Mouse (Mus musculus): ENCODE results near the gene Cd300lg.

Gene Cd300lg

DNA sequence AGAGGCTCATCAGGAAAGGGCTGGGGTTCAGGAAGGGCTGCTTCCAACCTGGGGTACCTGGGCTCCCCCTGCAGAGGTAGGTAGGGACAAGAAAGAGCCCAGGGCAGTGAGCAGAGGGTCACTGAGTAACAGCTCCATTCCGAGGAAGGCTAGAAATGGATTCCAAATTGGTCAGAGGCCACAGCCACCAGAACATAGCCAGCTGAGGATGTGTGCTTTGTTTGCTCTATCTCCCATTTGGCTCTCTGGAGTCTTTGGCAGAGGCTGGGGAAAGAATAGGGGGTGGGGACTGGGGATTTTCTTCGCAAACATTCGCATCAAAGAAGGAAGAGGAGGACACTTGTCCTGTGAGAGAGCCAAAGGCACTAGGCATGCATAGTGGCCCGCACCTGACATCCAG, 10.6 kb downstream of the Cd300lg start:
- no peak for DNase-seq (ENCODE audit: low spot score)

DNA sequence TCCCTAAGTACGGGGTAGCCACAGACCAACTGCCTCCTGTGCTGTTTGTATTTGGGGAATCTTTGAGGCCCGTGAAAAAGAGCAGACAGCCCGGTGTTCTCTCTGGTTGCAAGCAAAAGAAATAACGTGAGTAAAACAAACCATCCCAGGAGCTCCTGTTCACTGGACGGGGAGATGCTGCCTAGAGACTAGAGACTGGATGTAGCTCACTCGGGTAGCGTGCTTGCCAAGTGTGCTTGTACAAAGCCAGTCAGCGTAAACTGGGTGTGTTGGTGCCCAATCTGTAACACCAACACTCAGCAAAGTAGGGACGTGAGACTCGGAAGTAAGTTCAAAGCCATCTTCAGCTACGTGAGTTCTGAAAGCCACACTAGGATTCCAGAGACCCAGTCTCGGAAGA, 11.4 kb downstream of the Cd300lg start:
- DNase-seq (ENCODE audit: low spot score) = no peak

DNA sequence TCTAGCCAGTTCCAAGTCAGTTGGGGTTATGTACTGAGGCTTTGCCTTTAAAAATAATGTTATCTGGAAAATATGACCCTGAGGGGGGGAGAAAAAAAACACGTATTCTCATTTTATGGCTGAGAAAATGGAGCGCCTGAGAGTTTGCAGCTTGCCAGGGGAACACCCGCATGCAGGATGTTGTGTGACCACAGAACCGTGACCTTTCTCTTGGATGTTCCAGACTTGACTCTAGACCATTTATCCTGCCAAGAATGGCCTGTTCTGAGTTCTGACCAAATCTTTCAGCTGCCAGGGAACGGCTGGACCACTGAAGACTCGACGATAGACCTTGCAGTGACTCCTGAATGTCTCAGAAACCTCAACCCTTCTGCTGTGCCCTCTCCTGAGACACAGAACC, 11.9 kb downstream of the Cd300lg start:
- DNase-seq (ENCODE audit: low spot score) = no peak

DNA sequence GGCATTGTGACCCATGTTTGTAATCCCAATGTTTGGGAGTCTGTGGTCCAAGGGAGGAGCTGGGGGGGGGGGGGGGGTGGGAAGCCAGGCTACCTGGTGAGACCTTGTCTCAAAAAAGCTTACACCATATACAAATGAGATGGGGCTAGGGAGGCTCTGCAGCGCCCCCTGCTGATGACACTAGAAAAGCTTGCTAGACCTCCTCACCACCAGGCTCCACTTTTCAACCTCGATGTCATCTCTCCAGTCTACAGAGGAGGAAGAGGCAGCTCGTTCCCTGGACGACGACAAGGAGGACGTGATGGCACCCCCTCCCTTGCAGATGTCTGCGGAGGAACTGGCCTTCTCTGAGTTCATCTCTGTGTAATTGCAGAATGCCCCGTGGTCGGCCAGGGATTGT, 12.5 kb downstream of the Cd300lg start:
- no peak for DNase-seq (ENCODE audit: low spot score)

DNA sequence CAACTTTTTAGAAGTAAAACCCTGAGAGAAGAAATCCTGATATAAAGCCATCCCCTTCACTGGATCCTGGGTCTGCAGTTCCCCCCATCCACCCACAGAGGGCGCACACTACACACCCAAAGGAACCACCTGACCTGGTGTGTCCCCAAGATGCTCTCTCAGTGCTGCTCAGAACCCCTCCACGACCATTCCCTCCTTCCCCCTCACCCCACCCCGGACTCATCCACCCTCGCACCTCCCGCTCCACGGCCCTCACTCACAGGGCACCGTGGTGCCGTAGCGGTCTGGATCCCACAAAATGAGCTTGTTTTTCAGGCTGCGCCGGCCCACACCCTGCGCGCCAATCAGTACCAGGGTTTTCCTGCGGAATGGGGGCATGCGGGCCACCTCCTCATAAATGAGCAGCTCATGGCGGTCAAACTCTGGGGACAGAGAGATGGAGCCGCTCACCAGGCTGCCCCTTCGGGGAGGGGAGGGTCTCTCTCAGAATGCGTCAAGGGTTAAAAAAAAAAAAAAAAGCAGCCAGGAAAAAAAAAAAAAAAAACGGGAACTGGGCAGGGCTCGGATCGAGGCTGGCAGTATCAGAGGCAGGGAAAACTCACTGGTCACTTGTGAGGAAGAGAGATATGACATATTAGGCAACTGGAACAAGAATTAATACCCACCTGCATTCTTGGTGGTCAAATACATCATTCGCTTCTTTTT, 20.1 kb downstream of the Cd300lg start:
- no peak for DNase-seq (ENCODE audit: low spot score)

DNA sequence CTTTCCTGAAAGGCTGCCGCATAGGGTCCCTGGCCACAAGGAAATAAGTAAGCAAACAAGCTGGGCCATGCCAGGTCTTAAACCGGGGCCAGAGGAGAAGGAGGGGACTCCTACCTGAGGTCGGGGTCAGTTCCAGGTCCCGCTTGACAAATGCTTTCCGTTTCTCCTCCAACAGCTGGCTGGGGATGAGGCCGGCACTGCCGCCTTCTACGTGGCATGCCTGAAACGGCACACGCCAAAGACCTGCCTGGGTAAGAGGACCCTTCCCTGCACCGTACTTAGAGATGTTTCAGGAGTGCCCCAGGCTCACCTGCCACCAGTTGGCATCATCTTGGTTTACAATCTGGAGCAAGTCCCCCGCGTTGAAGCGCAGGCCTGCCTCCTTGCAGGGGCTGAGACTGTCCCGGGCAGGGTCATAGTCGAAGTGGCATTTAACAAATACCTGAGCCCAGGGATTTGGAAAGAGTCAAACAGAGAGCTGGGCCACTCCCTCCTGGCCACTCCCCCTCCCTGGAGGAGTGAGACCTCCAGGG, 20.7 kb downstream of the Cd300lg start:
- no peak for DNase-seq (ENCODE audit: low spot score)

DNA sequence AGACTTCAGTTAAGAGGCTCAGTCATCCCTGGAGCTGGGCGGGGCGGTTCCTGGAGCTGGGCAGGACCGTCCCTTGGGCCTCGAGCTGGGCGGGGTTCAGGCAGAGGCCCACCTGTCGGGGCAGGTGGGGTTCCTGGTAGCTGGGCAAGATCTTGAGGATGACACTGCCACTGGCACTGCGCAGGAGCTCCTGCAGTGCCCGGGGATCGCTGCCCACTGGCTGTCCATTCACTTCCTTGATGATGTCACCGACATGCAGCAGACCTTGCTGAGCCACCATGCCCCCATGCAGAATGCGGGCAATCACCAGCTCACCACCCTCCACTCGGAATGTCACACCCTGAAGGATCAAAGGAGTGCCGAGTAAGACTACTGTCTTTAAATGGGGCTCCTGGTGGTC, 21.8 kb downstream of the Cd300lg start:
- DNase-seq (ENCODE audit: low spot score) = no peak

DNA sequence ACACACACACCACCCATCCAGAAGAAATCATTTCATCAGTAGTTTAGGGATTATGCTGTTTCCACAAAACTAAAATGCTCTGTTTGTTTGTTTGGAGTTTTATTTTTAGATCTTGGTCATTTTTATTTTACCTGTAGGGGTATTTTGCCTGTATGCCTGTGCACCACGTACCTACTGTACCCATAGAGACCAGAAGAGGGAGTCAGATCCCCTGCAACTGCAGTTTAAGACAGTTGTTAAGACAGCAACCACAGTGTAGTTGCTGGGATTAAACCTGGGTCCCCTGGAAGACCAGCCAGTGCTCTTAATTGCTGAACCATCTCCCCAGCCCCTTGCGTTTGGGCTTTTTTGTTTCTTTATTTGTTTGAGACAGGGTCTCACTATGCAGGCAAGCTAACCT, 27.7 kb downstream of the Cd300lg start:
- DNase-seq (ENCODE audit: low spot score) = no peak

DNA sequence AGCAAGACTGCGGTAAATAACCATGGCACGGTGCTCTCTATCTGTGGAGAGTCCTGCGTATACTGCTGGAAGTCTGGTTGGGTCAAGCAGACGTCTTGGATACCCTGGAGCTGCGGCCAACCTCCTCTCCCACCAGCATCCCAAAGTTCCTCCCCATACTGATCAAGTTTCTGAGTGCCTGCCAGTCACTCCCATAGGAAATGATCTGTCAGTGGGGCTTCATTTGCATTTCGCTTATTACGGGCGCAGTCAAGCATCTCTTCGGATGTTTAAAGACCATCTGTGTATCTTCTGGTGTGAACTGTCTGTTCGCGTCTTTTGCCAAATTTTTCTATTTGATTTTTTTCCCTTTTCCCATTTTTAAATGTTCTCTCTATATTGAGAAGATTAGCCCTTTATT, 28.3 kb downstream of the Cd300lg start:
- DNase-seq (ENCODE audit: low spot score) = no peak

DNA sequence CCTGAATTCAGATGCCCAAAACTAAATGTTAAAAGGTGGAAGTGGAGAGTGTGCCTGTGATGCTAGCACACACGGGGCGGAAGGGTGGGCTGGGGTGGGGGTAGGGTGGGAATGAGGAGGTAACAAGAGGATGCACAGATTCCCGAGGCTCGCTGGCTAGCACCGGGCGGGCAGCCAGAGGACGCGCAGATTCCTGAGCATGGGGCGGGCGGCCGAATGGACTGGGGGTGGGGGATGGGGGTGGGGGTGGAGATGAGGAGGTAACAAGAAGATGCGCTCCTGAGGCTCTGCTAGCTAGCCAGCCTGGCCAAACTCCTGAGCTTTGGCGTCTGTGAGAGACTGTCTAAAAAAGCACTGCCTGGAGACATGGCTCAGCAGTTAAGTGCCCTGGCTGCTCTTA, 29.1 kb downstream of the Cd300lg start:
- no peak for DNase-seq (ENCODE audit: low spot score)

DNA sequence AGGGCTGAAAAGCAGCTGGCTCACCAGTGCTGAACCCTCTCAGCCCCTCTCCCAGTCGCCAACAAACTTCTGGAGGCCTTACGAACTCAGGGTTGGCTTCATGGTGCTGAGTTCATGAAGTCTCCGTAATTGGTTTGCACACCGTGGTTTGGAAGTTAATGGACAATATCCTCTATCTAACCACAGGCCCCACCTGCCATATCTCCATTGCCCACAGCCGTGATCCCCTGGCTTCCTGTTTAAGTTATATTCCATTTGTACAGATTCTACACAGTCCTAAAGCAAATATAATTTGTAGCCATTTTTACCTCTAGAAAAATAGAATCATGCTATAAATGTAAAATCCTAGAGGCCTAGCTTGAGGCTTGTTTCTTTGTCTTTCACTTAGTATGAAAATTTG, 31.4 kb downstream of the Cd300lg start:
- DNase-seq (ENCODE audit: low spot score) = no peak

DNA sequence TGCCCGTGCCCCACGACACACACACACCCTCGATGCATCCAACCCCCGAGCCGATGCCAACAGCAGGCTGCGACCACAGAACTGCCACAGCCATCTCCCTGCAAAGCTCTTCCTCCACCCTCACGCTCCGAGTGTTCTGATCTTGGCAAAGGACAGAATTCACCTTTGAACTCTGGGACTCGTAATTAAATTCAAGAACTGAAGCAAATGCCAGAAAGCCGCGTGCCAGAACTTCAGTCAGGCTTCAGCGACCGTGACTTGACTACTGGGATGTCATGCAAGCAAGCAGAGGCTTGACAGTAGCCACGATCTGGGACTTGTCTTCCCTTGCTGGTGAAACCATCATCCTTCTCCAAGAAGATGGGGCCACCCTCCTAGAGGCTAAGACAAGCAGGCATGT, 32.4 kb downstream of the Cd300lg start:
- DNase-seq (ENCODE audit: low spot score) = no peak

DNA sequence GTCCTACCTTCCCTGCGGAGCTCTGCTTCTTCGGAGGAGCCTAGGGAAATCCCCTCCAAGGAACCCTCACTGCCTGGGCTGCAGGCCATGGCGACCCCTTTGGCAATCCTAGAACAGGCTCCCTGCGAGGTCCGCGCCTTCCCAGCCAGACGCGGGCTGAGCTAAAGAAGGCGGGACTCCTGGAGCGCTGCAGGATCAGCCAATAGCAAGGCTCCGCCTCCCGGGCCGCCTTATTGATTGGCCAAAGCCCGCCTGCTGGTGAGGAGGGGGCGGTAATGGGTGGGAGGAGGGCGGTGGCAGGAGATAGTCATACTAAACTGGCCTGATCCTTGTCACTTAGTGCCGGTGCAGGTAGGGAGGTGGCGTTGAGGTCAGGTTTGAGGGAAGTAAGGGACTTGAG, 41.0 kb downstream of the Cd300lg start:
- DNase-seq (ENCODE audit: low spot score) = no peak

DNA sequence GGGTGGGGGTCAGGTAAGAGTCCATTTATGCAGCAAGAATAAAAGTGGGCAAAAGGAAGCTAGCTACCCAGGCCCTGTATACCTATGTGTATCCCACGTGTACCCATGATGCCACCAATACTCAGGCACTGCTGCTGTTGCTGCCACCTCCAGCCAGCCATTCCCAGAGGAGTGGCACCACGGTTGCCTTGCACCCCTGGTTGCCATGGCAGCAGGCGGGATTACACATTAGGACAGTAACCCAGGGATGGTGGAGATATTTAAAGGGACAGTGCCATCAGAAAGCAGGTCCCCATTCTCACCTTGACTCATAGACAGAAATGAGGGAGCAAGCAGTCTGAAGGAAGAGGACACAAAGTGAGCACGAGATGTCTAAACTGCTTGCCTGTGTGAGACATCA, 41.9 kb downstream of the Cd300lg start:
- no peak for DNase-seq (ENCODE audit: low spot score)

DNA sequence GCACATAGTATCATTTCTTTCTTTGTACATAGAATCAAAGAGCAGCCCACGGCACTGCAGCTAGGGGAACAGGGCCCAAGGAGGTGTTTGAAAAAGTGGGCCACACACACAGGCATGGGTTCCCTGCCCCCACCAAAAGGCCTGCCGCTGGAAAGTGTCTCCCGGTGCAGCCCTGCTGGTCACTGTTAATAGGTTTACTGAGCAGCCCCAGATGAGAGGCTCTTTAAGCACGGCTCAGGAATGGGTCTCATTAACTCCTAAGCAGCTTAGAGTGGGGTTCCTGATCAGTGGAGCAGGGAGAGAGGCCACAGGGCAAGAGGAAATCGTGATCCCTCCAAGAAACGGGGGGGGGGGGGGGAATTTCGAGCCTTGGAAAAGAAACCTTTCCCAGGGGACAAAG, 42.9 kb downstream of the Cd300lg start:
- no peak for DNase-seq (ENCODE audit: low spot score)

DNA sequence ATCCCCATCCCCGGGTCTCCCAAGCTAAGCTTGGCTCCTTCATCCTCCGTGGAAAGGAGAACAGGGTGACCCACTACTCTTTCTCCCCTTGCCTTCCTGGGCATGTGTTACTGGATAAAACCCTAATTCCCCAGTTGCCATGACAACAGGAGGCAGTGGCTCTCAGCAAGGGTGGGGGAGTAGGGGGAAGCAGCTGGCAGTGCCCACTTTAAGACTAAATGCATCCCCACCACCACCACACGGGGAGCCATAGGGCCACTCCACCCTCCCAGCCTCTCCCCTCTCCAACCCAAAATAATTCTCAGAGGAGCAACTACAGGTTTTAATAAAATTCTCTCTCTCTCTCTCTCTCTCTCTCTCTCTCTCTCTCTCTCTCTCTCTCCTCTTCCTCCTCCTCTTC, 45.0 kb downstream of the Cd300lg start:
- no peak for DNase-seq (ENCODE audit: low spot score)

DNA sequence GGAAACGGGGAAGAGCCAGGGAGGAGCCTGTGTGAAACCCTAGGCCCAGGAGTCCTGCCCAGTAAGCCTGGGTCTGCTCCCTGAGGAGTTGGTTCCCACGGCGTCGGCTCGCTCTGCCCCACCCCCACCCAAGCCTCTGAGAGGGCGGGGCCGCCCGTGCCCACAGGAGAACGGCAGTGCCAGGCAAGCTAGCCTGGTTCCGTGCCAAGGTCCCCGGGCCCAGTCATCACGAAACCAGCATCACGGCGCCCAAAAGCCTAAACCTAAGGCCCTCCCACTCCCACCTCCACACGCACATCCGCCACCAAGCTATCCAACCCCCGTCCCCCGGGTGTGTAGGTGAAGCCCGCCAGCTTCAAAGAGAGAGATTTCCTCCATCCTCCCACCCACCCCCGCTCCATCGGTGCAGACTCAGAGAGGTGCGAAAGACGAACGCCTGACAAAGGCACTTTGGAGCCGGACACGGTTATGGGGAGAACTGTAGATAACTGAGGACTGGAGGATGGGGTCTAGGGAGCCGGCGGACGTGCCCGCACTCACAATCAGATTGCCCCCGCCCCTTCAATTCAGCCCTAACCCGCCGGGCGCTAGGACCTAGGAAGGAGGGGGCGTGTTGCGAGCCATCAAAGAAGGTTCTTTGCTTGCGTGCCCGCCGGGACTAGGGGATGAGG, 45.9 kb downstream of the Cd300lg start:
- DNase-seq (ENCODE audit: low spot score) = peak; percentile 24

DNA sequence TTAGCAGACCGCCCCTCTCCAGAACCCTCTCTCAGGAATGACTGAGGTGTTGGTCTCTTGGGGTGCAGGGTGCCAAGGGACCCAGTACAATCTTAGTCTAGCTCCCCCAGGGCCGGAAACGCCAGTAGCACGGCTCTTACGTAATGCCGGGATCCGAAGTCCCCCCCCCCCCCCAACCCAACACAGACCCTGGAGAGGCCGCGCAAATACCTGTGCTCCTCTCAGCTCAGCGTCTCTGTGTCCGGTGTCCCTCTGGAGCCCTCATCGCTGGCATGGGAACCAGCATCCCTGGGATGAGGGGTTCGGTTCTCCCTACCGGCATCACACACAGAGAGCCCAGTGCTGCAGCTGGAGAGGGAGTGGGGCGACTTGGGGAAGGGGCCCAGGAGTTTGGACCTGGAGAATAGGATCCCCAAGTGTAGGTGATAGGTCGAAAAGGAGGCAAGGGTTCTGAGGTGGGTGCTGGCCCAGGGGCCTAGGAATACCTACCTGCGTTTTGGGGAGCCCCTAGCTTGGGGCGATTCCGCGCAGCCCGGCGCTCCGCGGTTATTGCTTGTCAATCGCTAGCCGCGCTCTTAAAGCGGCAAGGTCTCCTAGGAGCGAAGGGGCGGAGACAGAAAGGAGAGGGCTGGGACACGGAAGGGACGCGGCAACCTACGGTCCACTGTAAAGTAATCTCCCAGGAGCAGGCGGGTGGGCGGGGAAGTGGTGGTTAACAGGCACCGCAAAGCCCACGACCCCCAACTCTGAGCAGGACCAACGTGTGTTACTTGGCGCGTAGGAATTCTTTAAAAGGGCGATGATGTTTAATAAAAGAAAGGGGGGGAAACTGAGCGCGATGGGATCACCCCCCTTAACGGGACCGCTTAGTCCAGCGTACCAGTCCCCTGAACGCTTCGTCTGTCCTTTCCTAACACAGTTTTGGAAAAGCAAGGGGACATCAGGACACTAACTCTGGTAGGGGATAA, 46.9 kb downstream of the Cd300lg start, which contains the start of gene Mpp2:
TSS of gene Mpp2 (minus strand) at position 585 of the 968 bp plus-strand sequence.
- DNase-seq (ENCODE audit: low spot score) = no peak

DNA sequence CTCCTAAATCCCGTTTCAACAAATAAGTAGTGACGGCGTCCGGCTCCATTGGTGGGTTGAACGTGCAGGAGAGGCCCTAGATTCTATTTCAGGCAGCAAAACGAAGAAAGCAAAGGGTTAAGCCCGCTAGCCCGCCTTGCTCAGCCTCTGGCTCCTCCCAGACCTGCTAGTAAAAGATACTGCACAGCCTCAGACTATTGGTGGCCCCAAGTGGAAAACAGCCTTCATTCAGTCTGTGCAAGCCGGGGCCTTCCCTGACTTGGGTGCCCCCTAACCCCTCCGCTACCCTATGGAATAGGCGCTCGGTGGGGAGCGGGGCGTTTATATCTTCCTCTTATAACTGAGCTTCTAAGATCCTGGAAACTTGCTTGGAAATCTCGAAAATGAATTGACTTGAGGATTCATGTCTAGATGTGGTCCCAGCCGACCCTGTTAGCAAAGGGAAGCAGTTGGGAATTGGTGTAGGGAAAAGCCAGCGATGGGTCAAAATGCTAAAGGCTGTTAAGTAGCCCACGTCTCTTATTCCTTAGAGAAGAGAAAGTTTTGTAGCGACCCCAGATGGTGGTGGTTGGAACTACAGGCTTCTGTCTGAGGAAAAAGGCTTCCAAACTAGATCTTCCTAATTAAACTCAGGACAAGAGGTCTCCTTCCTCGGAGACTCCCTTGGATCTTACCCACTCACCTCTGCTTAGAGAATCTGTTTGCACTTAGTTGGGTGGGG, 47.9 kb downstream of the Cd300lg start:
- DNase-seq (ENCODE audit: low spot score) = no peak

DNA sequence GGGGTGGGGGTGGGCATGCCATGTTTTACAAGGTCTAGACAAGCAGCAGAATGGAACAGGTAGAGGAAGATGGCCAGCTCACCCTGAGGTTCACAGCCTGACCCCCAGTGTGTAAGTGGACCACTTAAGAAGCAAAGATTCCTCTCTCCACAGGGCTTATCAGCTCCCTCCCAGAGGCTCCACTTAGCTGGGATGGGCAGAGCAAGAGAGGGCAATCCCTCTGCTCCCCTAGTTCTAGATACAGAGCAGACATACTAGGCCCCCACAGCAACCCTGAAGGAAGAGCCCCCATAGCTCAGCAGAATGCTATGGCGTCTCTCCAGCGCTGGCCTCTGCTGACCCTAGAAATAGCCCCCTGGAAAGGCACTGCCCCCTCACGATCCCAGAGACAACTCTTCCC, 54.4 kb downstream of the Cd300lg start:
- DNase-seq (ENCODE audit: low spot score) = no peak

DNA sequence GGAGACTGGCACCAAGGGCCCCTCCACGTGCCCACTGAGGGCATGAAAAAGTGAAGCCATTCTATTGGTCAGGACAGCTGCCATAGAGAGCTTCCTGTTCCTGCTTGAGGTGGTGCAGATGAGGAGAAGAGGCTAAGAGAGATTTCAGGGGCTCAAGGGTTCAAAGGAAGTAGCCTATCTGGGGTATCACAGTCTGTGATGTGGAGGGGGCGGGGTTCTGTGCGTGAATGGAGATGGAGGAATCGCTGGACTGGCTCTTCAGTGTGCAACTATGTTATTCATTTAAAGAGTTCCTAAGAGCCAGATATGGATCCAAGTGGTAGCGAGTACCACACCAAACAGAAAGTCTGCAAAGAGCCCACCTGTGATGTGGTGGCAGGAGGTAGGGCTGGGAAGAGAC, 55.1 kb downstream of the Cd300lg start:
- no peak for DNase-seq (ENCODE audit: low spot score)

DNA sequence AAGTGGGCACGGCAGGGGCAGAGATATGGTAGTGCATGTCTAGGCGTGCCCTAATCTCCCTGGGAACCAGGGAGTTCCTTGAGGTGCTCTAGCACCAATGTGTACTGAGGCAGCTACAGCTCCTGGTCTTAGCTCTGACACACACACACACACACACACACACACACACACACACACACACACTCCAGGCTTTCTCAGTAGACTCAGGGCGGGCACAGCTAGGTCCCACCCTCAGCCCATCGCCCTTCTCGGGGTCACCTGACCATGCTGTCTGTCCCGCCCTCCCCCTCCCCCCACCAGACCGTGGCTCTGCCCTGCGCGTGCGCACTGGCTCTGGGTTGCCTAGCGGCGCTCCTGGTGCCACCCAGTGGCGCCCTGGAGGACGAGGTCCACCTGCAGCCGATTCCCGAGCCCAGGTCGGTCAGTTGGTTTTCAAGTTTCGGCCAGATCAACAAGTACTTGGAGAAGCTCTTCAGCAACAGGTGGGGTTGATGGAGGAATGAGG, 55.6 kb downstream of the Cd300lg start:
- peak; percentile 37 for DNase-seq (ENCODE audit: low spot score)
